Mouse (Mus musculus) small intestine, adult 2 months (tissue): ENCODE measurements around the gene Tmem50a. TPM values are rescaled to one million over a fixed set of nuclear protein-coding genes. Genes with fewer than 3 reads are reported as not detected.

Experiments used
- H3K27ac ChIP-seq: fragments of 200-500 bp; 2 replicates; pipeline ENCODE4 v1.5.1; 2012; ENCODE audit warnings: low read depth, low read length, control low read depth, inconsistent platforms; ENCODE audit not compliant: insufficient read depth
- H3K27me3 ChIP-seq: fragments of 200-500 bp; 2 replicates; pipeline ENCODE4 v1.6.1; 2012; ENCODE audit warnings: mild to moderate bottlenecking, moderate library complexity, low read length, inconsistent platforms; ENCODE audit not compliant: control insufficient read depth, insufficient read depth
- H3K36me3 ChIP-seq: fragments of 200-500 bp; 2 replicates; pipeline ENCODE4 v1.6.1; 2012; ENCODE audit warnings: mild to moderate bottlenecking, low read length, control low read depth, inconsistent platforms; ENCODE audit not compliant: control insufficient read depth, insufficient read depth
- H3K4me1 ChIP-seq: fragments of 200-500 bp; 2 replicates; pipeline ENCODE4 v1.6.1; 2012; ENCODE audit warnings: low read length, inconsistent platforms, mixed read lengths; ENCODE audit not compliant: control insufficient read depth, insufficient read depth, insufficient read length
- H3K4me3 ChIP-seq: fragments of 200-500 bp; 2 replicates; pipeline ENCODE4 v1.5.1; 2012; ENCODE audit warnings: low read depth, mild to moderate bottlenecking, control low read depth, inconsistent platforms, low read length, moderate library complexity
- CTCF ChIP-seq: fragments of 200-500 bp; IDR thresholded peaks from 2 replicates; pipeline ENCODE4 v1.5.1; 2012; ENCODE audit warnings: low read depth, mild to moderate bottlenecking, control low read depth, inconsistent platforms, low read length, moderate library complexity, mixed read lengths; ENCODE audit not compliant: insufficient replicate concordance, insufficient read length; ENCODE audit errors: extremely low read depth
- POLR2A ChIP-seq: fragments of 200-500 bp; IDR thresholded peaks from 2 replicates; pipeline ENCODE4 v1.6.1; 2012; ENCODE audit warnings: low read depth, mild to moderate bottlenecking, control low read depth, inconsistent platforms, low read length, moderate library complexity
- WGBS: fragments of 180-500 bp; shearing (Covaris S2); methylation state at CpG from one replicate; pipeline ENCODE4 v1.1.7; 2018; 5-methylcytosine and 5-hydroxymethylcytosine counted together
- polyA plus RNA-seq: library from polyadenylated mRNA; depleted of rRNA; stranded (reverse); fragments of >200 nt; gene quantifications from 2 replicates; pipeline ENCODE4 v1.2.3, GENCODE M21; 2012

Gene Tmem50a
- polyA plus RNA-seq, 1 experiment, result 54.4 TPM

- H3K4me1 ChIP-seq, result no peaks in the 10 kb centered on the region
- 15% methylated on average over 4 of the region's 4 CpGs for WGBS
- TF ChIP-seq POLR2A, result no peak
- no peak for TF ChIP-seq CTCF
- H3K36me3 ChIP-seq, result no peaks in the 10 kb centered on the region
- H3K27me3 ChIP-seq, result peaks cover 9% of the 10 kb centered on the region
- H3K4me3 ChIP-seq, result no peak overlapping the region
- no peak overlapping the region for H3K27ac ChIP-seq
These were observed 43.3 kb downstream of the Tmem50a start for GRCm38 (mm10) chr4:134871477-134871876.

DNA sequence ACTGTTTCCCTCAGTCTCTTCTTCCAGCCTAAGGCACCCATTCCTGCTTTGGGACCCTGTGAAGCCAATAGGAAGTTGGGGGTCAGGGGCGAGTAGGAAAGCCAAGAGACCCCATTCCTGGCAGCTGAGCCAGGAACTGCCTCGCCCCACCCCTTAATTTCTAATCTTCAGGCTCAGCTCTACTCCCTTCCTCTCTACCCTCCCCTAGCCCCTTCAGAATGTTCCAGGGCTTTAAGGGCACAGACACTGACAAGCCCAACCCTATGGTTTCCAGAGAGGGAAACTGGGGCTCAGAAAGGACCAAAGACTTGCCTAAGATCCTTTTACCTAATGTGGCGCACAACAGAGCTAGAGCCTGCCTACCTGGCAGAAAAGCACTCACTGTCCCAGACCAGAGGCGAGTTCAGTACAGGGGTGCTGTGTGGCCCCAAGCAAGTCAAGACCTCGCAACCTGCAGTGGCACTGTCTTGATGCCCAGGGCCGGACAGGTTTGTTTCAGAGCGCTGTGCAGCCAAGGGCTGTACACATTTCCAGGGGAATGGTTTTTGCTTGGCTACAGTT is 44.9 kb downstream of the Tmem50a start:
- no peak overlapping the region for H3K4me3 ChIP-seq
- H3K36me3 ChIP-seq, result no peaks in the 10 kb centered on the region
- no peak overlapping the region for H3K27ac ChIP-seq
- peaks cover 9% of the 10 kb centered on the region for H3K27me3 ChIP-seq
- TF ChIP-seq POLR2A, result no peak
- TF ChIP-seq CTCF, result no peak
- no peaks in the 10 kb centered on the region for H3K4me1 ChIP-seq
- 60% methylated on average over 7 of the region's 7 CpGs for WGBS

- H3K27ac ChIP-seq, result no peak overlapping the region
- no peaks in the 10 kb centered on the region for H3K4me1 ChIP-seq
- peaks cover 9% of the 10 kb centered on the region for H3K27me3 ChIP-seq
- TF ChIP-seq CTCF (no peak), POLR2A (no peak)
- H3K36me3 ChIP-seq, result no peaks in the 10 kb centered on the region
- 12% methylated on average over 16 of the region's 16 CpGs for WGBS
- no peak overlapping the region for H3K4me3 ChIP-seq
These were observed 45.6 kb downstream of the Tmem50a start for GRCm38 (mm10) chr4:134869068-134869730.

- TF ChIP-seq POLR2A (no peak), CTCF (no peak)
- peaks cover 9% of the 10 kb centered on the region for H3K27me3 ChIP-seq
- no peaks in the 10 kb centered on the region for H3K36me3 ChIP-seq
- no peak overlapping the region for H3K4me3 ChIP-seq
- H3K27ac ChIP-seq, result no peak overlapping the region
- no peaks in the 10 kb centered on the region for H3K4me1 ChIP-seq
- WGBS, result 48% methylated on average over 9 of the region's 9 CpGs
These were observed 46.3 kb downstream of the Tmem50a start for GRCm38 (mm10) chr4:134868490-134868889.

GRCm38 (mm10) chr4:134868065-134868464 is 46.8 kb downstream of the Tmem50a start:
- WGBS, result 84% methylated on average over 10 of the region's 10 CpGs
- Histone ChIP-seq H3K4me1 (no peaks in the 10 kb centered on the region), H3K4me3 (no peak overlapping the region), H3K27ac (no peak overlapping the region), H3K27me3 (peaks cover 9% of the 10 kb centered on the region), H3K36me3 (no peaks in the 10 kb centered on the region)
- no peak for TF ChIP-seq POLR2A
- TF ChIP-seq CTCF, result no peak

DNA sequence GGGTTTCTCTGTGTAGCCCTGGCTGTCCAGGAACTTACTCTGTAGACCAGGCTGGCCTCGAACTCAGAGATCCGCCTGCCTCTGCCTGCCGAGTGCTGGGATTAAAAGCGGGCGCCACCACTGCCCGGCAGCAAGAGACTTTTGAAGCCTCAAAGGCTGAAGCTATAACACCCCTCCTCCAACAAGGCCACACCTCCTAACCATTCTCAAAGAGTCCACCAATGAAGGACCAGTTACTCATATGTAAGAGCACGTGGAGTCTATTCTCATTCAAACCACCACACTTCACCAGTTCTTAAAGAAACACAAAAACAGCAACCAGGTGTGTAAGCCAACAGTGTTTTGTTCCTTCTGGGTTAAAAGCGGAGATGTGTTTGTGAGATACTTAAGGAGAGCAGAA is 47.2 kb downstream of the Tmem50a start:
- Histone ChIP-seq H3K4me1 (no peaks in the 10 kb centered on the region), H3K27ac (no peak overlapping the region), H3K4me3 (no peak overlapping the region), H3K27me3 (peaks cover 9% of the 10 kb centered on the region), H3K36me3 (no peaks in the 10 kb centered on the region)
- TF ChIP-seq CTCF (no peak), POLR2A (no peak)
- 87% methylated on average over 8 of the region's 8 CpGs for WGBS

- Histone ChIP-seq H3K4me1 (no peaks in the 10 kb centered on the region), H3K27me3 (peaks cover 9% of the 10 kb centered on the region), H3K4me3 (no peak overlapping the region), H3K27ac (no peak overlapping the region), H3K36me3 (no peaks in the 10 kb centered on the region)
- TF ChIP-seq CTCF, result no peak
- 93% methylated on average over 8 of the region's 8 CpGs for WGBS
These were observed 47.6 kb downstream of the Tmem50a start for GRCm38 (mm10) chr4:134867213-134867612.

DNA sequence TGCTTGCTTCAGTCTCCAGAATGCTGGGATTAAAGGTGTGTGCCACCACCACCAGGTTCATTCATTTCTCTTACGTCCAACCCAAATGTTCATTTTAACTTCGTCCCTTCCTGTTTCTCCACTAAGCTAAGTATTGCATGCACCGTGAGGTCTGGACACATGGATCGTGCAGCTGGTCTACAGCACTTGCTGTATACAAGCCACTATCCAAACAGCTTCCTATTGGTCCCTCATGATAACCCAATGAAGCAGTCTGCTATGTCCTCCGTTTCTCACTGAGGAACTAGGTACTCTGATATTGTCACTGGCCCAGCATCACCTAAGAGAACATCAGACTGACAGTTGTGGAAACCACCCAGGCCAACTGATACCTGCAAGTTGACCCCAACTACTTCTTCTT is 49.0 kb downstream of the Tmem50a start:
- Histone ChIP-seq H3K4me1 (no peaks in the 10 kb centered on the region), H3K27ac (no peak overlapping the region), H3K36me3 (no peaks in the 10 kb centered on the region), H3K27me3 (peaks cover 9% of the 10 kb centered on the region), H3K4me3 (no peak overlapping the region)
- 81% methylated on average over 5 of the region's 5 CpGs for WGBS
- TF ChIP-seq POLR2A, result no peak
- no peak for TF ChIP-seq CTCF
